Mouse (Mus musculus): Measurements from ENCODE around the gene Acvrl1.
A peak's percentile ranks its signal among the peaks of the same experiment; 100 is the strongest.

The Acvrl1 gene

GRCm38 (mm10) chr15:101128181-101129089 is at the start of gene Acvrl1:
TSS of gene Acvrl1 (plus strand) at chr15:101128522.
- no peak for DNase-seq (ENCODE audit: low spot score)

GRCm38 (mm10) chr15:101078731-101079156 is 49.6 kb upstream of the Acvrl1 start:
- peak; percentile 95 for DNase-seq (ENCODE audit: low spot score)

GRCm38 (mm10) chr15:101080031-101080520 is 48.2 kb upstream of the Acvrl1 start:
- DNase-seq (ENCODE audit: low spot score), result no peak

GRCm38 (mm10) chr15:101081035-101081548 is 47.2 kb upstream of the Acvrl1 start:
- no peak for DNase-seq (ENCODE audit: low spot score)

- DNase-seq (ENCODE audit: low spot score), result no peak
These were observed 46.1 kb upstream of the Acvrl1 start for GRCm38 (mm10) chr15:101082236-101082635.

GRCm38 (mm10) chr15:101084499-101084898 is 43.8 kb upstream of the Acvrl1 start:
- DNase-seq (ENCODE audit: low spot score), result no peak

GRCm38 (mm10) chr15:101086451-101086850 is 41.9 kb upstream of the Acvrl1 start:
- DNase-seq (ENCODE audit: low spot score), result no peak

GRCm38 (mm10) chr15:101086956-101087355 is 41.4 kb upstream of the Acvrl1 start:
- DNase-seq (ENCODE audit: low spot score), result no peak

GRCm38 (mm10) chr15:101088291-101088690 is 40.0 kb upstream of the Acvrl1 start:
- DNase-seq (ENCODE audit: low spot score), result no peak

GRCm38 (mm10) chr15:101091551-101091950 is 36.8 kb upstream of the Acvrl1 start:
- no peak for DNase-seq (ENCODE audit: low spot score)

GRCm38 (mm10) chr15:101092121-101092828 is 36.0 kb upstream of the Acvrl1 start:
- no peak for DNase-seq (ENCODE audit: low spot score)

- peak; percentile 76 for DNase-seq (ENCODE audit: low spot score)
These were observed 35.3 kb upstream of the Acvrl1 start for GRCm38 (mm10) chr15:101092829-101093648.

- peak; percentile 71 for DNase-seq (ENCODE audit: low spot score)
These were observed 34.3 kb upstream of the Acvrl1 start for GRCm38 (mm10) chr15:101093988-101094387.

- DNase-seq (ENCODE audit: low spot score), result peak; percentile 44
These were observed 33.3 kb upstream of the Acvrl1 start for GRCm38 (mm10) chr15:101094979-101095378.

GRCm38 (mm10) chr15:101095392-101095791 is 32.9 kb upstream of the Acvrl1 start:
- no peak for DNase-seq (ENCODE audit: low spot score)

GRCm38 (mm10) chr15:101097985-101098651 is 30.2 kb upstream of the Acvrl1 start:
- peak; percentile 77 for DNase-seq (ENCODE audit: low spot score)

- DNase-seq (ENCODE audit: low spot score), result no peak
These were observed 27.3 kb upstream of the Acvrl1 start for GRCm38 (mm10) chr15:101100996-101101395.

- DNase-seq (ENCODE audit: low spot score), result no peak
These were observed 24.6 kb upstream of the Acvrl1 start for GRCm38 (mm10) chr15:101103605-101104304.

- DNase-seq (ENCODE audit: low spot score), result peak; percentile 72
These were observed 22.8 kb upstream of the Acvrl1 start for GRCm38 (mm10) chr15:101105496-101105994.

GRCm38 (mm10) chr15:101106011-101106410 is 22.3 kb upstream of the Acvrl1 start:
- DNase-seq (ENCODE audit: low spot score), result no peak
